Mouse (Mus musculus): Measurements from ENCODE around the gene Tnxb.
"Not testable (repeated sequence)": the region's sequence is repeated elsewhere in the genome, so short reads cannot be mapped to it uniquely, and the experiment has no call there.

DNA sequence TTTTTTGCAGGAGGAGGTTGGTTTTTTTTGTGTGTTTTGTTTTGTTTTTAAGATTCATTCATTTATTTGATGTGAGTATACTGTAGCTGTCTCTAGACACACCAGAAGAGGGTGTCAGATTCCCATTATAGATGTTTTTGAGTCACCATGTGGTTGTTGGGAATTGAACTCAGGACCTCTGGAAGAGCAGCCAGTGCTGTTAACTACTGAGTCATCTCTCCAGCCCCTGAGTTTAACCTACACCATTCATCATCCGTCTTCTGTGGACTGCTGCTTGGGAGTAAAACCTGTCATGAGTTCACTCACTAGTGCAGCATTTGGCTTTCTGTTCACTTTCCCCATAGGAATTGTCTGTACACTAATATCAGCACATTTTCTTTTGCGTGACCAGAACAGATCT is 36.1 kb downstream of the Tnxb start:
- TF ChIP-seq CTCF (IDR thresholded peaks at IDR 0.05; ENCODE audit: low read depth); EP300 (optimal IDR thresholded peaks at IDR 0.05): not testable (repeated sequence)

Measured in stomach, postnatal 0 days (tissue).